Mouse (Mus musculus): ENCODE data around the gene Gtpbp6.

GRCm38 (mm10) chr5:110135293-110136086 lies 27.5 kb upstream of the Gtpbp6 start, which contains the start of gene Chfr:
- TF ChIP-seq CTCF (IDR thresholded peaks at IDR 0.05; ENCODE audit: low read depth): 0 out of 2 replicates have a peak, but pooled peaks have one; percentile 24
- peak; percentile 73 for TF ChIP-seq EP300 (optimal IDR thresholded peaks at IDR 0.05)

Measured in stomach, postnatal 0 days (tissue).